Mouse (Mus musculus): ENCODE measurements at regions not wholly inside any gene's neighbourhood (a gene's known extent, or its start where the extent isn't known, plus 50 kb on each side); places are given as distances from the start of the nearest gene placed in this dataset.

DNA sequence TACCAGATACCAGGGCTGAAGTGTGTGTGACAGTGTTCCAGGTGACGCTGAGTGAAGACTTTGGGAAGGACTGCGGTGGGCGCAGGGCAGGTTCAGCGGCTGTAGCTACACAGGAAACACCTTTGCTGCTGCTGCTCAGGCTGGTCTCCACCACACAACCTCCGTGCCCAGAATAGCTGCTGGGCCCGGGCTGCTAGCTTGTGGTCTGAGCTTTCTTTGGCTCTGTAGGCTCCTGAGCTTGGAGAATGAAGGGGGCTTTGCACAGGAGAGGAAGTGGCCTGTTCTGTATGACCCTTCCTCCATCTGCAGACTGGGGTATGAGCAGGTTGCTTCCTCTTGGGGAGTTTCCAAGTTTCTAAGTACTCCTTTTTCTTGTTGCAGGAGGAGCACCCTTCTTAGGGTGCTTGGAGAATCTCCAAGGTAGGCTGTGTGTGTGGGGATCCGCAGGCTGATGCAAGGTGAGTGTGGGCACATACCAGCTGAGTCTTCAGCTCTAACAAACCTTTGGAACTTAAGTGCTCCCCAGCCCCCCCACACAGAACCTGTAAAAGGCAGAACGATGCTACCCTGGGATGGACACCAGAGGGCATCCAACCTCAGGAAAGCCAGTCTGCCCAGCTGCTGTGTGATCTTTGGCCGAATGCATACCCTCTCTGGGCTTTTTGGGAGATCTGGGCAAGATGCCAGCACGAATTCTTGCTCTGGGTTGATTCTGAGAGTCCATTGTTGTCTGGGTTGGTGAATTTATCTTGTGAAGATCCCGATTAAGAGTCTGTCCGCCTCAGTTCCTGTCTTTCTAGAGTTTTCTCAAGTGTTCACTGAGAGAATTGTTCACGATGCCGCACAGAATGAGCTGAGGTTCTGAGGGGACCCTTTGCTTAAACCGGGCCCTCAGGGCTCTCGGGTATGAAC is 136.6 kb downstream of the Mn1 start:
- DNase-seq (ENCODE audit: low spot score), result no peak

DNA sequence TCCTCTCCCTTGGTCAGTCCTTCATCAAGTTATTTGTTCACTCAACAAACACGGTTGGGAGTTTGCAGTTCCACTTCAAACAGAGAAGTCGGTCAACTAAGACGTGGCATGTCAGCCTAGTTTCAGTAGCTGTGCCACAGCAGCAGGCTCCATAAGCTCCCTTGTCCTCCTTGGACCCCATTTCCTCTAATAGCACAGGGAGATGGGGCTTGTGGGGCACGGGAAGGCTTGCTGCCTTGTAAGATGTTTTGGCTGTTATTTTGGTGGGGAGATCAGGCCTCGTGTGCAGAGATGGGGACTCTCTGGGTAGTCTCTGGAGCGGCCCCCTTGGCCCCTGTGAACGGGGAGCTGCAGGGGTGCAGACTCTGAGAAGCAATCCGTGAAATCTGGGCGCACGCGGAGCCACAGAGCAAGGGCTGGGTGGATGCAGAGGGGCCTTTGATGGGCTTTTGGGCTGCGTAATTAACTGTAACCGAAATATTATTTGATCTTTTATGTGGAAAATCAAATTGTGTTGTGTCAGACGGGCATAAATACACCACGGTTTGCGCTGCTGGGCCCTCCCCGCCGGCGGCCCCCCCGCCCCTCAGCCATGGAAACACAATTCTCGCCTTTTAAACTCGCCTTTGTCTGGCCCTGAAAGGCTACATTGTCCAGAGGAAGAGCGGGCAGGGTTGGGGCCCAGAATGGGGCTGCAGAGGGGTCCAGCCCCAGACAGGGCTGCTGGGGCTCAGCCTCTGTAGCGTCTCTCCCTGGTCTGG is 137.6 kb downstream of the Mn1 start:
- DNase-seq (ENCODE audit: low spot score), result no peak

DNA sequence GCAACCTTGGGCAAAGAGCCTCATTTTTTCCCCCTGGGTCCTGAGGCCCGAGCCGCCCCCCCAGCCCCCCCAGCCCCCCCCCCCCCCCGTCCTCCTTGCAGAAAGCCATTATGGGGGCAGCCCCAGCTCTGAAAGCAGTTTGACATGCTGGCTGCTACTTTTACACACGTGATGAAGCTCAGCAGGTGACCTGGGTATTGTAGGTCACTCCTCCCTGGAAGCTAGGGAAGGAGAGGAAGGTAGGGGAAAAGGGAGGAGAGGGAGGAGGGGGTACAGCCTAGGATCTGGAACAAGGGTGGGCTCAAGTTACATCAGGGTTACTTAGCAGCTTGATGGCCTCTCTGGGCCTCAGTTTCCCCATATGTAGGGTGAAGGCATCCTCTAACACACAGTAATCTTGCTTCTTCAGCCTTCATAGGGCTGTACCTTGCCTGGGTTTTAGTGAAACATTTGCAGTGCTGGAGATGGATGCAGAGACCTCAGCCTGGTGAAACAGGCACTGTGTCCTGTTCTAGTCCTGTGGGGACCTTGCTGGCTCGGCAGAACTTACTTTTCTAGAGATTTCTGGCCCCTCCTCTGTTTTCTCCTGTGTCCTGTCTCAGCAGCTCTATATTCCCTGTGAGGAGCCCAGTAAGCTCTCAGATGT is 138.3 kb downstream of the Mn1 start:
- DNase-seq (ENCODE audit: low spot score), result no peak

DNA sequence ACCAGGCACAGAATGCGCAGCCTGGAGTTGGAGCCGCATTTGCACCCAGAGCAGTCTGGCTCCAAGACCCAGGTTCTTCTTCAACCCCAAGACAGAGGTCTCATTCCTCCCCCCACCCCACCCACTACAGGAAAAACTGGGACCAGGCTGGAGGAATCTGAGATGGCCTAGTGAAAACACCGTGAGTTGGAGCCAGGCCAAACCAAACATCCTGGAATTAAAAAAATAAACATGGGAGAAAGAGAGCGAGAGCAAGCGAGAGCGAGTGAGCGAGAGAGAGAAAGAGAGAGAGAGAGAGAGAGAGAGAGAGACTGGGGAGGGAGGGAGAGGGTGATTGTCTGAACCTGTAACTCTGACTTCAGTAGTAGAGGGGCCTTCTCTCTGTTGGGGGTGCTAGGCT is 138.8 kb downstream of the Mn1 start:
- no peak for DNase-seq (ENCODE audit: low spot score)

DNA sequence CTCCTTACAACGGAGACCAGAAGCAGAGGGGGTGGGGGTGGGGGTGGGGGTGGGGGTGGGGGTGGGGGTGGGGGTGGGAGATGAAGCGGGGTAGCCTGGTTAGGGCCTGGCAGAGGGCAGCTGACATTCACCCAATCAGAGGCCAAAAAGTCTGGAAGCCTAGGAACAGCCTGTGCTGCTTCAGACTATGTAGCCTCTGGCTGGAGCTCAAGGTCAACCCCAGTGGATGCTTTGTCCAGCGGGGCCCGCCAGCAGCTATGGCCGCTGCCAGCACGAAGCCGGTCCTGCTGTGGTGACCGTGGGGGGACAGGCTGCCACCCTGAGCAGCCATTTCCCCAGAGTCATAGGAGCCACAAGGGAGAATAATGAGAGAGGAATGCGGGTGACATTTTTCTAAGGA is 143.3 kb downstream of the Mn1 start:
- no peak for DNase-seq (ENCODE audit: low spot score)

DNA sequence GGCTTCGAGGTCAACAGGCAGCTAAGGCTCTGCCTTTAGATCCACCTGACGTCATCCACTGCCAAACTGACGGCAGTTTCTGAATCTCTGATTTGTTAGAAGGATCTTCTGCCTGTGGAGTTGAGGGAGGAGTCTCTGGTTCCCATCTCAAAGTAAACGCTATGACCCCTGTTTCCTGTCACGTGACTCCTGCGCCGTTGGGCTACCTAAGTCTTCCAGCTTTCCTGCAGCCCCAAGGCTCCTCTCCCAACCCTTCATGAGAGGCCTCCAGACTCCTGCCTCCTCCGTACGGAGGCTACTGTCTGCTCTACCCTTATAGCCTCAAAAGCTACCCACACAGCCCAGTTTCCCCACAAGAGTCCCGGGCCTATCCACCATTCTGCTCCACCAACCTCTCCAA is 144.1 kb downstream of the Mn1 start:
- no peak for DNase-seq (ENCODE audit: low spot score)

DNA sequence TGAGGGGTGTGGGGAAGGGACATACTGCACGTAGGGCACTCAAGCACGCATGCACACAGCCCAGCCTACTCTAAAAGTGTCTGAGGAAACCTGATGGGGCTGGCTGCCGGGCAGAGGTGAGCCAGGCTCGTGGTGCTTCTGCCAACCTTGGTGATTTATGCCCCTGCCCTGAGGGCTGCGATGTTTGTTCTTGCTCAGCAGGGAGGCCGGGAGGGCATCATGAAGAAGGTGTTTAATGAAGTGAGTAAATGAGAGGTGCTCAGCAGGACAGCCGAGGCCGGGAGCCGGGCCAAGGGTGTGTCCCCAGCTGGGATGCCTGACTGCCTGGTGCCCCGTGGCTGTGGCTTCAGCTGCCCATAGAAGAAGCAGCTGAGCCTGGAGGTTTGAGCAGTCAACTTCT is 153.7 kb downstream of the Mn1 start:
- DNase-seq (ENCODE audit: low spot score), result no peak

DNA sequence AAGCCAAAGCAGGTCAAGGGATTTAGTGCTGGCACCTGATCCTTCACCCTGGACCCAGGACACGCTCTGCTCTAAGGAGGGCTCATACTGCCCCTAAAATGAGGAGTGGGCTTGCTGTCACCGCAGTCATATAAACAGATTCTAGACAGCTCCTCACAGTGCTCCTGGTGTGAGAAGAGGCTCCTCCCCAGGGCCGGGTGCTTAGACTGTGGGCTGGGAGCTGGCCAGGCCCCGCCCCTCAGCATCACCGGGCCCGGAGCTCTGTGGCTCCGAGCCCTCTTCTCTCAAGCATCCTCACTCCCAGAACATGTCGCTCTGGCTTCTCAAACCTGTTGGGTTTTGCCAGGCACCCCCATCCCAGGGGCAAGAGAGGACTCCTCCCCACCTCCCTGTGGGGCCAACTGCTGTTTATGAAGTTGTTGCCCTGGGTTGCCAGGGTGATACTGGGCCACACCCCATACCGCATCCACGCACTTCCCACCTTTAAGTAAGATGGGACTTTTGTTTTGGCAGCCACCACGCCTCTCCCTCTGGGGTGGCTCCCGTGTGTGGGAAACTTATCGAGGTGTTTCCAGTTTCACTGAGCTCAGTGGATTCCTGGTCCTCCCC is 156.2 kb downstream of the Mn1 start:
- no peak for DNase-seq (ENCODE audit: low spot score)

DNA sequence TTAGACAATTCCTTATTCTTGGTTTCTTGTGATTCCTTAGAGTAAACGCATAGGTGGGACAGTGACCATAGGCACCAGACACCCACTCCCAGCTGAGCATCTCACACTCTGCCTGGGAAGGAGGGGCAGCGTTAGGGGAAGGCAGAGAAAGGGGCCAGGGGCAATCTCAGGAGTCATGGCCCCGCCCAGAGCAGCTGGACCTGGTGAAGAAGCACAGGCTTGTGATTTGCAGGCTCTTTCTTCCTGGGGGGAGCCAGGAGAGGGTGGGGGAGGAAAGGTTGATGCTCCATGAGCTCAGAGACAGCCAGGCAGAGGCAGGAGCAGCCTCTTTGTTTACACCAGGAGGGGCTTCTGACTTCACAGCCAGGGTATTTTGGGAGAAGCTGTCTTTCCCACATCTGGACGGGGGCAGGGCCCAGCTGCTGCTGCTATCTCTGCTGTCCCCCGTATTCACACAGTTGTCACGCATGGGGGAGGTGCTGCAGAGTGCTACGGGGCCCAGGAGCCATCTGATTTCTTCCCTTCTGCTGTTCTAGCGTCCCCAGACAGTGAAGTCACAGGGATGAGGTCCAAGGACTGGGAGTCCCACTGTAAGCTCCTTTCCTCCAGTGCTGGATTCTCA is 157.2 kb downstream of the Mn1 start:
- no peak for DNase-seq (ENCODE audit: low spot score)

DNA sequence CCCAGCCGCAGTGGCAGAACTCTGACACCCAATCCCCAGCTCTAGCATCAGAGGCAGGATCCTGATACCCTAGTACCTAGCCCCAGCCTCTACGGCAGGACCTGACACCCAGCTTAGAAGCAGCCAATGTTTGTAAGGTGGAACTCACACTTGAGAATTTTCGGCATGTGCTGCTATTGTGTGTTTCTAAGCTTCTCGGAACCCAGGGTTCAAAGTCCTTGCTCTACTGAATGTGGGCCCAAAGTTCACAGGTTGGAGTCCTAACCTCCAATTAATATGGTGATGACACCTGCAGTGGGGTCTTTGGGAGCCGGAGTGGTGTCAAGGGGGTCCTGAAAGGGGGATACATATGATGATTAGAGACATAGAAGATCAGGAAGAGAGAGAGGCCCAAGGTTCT is 158.2 kb downstream of the Mn1 start:
- no peak for DNase-seq (ENCODE audit: low spot score)

DNA sequence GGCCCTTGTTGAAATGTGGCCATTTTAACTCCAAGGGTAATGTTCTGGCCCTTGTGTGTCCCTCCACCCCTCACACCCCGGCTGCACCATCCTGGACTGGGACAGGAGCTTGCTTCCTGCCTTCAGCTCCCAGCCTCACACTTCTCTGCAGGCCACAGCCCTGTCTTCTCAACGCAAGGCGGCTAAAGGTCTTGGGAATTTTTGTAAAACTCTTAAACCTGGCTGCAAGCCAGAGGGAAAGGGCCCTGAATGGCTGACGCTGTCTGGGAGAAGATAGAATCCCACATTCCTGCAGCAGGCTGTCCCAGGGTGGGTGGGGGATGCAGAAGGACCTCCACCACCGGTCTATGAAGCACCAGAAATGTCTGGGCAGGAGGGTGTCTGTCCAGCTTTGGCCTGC is 156.3 kb upstream of the Gm26897 start:
- no peak for DNase-seq (ENCODE audit: low spot score)

DNA sequence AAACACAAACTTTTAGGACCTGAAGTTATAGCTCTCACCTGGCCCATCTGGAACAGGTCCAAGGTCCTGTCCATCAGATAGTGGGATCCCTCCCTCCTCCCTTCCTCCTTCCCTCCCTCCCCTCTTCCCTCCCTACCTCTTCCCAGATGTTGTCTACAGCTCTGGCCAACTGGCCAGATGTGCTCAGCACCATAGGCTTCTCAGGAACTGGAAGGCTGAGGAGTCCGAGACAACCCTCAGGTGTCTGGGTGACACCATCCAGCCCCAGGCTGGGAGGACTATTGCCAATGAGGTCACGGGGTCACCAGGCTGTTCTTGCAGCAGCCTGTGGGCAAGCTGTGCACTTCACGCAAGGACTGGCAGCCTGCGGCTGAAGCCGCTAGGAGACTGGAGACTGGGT is 155.6 kb upstream of the Gm26897 start:
- DNase-seq (ENCODE audit: low spot score), result no peak

DNA sequence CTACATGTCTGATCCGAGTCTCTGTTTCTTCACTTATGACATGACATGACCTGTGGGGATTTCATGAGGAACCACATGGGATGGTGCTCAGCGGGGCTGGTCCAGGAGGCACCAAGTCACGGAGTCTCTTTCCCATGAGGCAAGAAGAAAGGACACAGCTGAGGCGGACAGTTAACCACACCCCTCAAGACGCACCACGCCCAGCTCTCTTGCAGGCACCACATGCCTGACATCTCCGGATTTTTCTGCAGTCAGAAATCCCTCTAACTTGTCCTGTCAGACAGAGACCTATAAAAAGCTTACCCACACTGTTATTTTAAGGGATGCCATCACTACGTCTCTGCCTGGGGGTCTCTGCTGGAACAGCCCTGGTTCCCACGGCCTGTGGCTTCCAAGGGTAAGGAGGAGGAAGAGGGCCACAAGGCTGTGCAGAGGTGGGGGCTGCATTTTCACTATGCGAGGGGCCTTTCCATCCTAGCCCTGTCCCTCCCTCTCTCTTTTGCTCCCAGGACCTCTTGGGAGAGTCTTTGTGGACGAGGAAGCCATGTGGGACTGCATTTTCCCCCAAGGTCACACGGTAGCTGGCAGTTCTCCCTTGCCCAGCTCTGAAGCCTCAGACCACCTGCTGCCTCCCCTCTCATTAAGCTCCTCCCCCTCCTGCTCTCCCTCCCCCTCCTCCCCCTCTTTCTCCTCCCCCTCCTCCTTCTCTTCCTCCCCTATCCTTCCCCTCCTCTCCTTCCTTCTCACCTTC is 154.6 kb upstream of the Gm26897 start:
- no peak for DNase-seq (ENCODE audit: low spot score)

DNA sequence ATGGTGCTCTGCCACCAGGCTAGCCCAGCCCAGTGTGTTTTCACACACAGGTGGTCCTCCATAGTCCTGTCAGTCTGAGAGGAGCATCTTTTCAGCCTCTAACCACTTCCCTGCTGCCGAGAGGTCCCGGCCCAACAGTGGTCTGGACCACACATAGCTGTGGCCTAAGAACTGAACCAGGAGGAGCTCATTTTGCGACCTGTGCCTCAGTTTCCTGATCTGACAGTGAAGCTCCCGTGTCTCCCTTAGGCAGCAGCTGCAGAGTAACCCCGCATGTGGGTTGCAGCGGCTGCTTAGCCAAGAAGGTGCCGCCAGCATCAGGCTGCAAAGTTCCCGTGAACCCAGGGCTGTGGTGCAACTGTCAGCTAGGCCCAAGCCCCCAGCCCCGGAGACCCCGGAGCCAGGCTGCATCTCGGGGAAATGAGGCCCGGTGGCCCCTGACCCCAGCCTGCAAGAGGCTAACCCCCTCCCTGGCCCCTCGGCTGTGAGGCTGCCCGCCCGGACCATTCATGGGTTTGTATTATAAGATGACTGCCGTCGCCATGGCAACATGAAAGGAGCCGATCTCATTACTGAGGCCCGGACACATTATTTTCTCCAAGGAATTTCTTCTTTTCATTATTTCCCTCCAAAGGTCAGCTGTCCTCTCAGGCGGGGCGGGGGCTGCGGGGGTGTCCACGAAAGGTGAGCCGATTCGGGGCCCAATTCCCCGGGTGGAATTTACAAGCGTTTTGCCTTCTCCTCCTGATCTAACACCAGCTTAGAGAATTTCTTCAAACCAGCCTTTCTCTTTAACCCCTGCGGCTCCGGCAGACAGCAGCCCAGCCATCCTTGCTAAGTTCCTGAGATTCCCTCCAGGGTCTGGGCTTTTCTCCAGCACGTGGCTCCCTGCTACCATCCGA is 152.6 kb upstream of the Gm26897 start:
- DNase-seq (ENCODE audit: low spot score), result no peak

DNA sequence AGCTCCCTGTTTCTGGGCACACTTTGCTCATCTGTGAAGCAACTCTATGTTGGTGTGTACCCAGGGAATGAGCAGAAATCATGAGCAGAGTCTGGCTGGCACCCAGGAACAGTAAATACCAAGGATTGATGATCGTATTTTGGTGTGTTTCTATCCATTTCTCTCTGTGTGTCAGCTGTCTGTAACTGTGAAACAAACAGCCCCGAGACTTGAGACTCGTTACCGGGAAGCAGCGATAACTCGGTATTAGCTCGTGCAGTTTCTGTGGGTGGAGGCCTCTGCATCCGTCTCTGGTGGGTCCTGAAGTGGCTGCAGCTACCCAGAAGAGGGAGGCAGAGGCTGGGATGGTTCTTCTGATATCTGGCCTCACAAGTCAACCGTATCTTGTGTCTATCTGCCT is 151.7 kb upstream of the Gm26897 start:
- DNase-seq (ENCODE audit: low spot score), result no peak

DNA sequence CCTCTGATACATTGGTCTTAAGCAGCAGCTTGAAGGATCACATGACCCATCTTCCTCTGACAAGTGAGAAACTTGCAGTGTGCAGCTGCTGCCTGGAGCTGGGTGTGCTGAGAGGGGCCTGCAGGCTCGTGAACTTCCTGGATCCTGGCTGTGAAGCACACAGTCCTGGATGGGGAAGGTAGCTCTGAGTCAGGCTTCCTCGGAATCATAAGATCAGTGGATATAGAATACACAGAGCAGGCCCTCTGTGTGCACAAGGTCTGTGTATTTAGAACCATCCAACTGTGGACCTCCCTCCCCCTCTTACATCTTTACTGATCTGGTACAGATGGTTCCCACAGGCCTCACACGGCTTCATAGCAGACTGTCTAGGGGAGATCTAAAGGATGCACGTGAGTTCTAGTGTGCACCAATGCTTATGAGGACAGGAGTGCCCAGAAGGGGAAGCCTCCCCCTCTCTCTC is 143.1 kb upstream of the Gm26897 start:
- no peak for DNase-seq (ENCODE audit: low spot score)

DNA sequence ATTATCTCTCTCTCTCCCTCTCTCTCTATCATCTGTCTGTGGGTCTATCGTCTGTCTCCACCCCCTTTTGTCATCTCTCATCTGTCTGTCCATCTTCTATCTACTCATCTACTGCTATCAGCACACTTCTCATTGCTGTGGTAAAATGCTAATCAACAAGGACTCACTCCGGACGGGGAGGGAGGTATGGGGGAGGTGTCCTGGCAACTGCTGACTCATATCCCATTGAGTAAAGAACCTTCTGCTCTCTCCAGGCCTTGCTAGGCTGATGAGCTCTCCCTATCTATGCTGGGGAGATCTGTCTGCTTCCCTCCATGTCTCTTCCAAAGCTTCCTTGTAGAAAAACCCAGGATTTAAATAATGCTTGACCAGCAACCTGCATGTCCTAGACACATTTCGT is 140.9 kb upstream of the Gm26897 start:
- DNase-seq (ENCODE audit: low spot score), result no peak

DNA sequence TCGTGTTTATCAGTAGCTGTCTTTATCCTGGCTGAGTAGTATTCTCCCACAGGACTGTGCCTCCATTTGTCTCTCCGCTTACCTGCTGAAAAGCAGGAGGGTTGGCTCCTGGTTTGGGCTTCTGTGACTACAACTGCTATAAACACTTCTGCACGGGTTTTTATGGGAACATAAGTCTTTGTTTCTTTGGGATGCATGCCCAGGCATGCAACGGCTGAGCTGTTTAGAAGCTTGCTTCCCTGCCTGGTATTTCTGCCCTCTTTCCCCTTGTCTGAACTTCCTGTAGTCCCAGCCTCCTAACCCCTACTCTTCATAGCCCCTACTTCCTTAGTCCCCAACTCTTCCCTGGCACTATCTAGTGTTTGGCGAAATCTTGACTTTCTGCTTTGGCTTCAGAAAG is 139.6 kb upstream of the Gm26897 start:
- DNase-seq (ENCODE audit: low spot score), result no peak

DNA sequence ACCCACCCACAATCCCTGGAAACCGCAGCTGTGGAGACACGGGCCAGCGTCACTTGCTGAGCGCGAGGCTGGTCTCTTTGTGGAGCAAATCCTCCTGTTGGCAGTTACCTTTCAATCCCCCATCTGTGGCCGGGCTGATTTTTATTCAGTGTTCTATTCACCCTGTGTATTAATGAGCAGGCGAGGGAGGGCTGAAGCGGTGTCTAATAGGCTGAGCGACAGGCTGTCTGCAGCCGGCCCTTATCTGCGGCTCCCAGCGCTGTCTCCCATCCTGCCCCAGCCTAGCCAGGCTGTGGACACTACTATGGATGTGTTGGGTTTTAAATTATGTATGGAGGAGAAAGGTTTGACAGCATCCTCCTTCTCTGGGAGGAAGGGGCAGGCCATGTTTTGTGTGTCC is 138.3 kb upstream of the Gm26897 start:
- DNase-seq (ENCODE audit: low spot score), result no peak

DNA sequence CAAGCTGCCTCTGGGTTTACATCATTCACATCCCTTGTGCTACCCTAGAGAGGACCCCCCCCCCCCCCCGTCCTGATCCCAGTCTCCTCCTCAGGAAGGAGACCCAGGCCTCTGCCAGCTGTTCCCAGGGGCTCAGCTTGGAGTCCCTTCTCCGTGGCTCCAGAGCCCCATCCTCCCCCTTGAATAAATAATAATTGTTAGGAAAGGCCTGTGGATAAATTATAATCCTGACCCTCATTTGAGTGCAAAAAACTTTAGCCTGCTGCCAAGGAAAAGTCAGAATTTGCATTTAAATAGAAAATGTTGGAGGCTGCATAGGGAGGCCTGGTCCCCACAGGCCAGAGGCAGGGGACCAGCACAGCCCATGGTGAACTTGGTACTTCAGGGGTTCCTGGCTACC is 136.0 kb upstream of the Gm26897 start:
- no peak for DNase-seq (ENCODE audit: low spot score)

Data from ovary, postnatal 10 days (tissue).